Mouse (Mus musculus) embryo, embryonic 9.5 days (tissue): ENCODE measurements around the gene Dnah8.
"Not testable (repeated sequence)": the region's sequence is repeated elsewhere in the genome, so short reads cannot be mapped to it uniquely, and the experiment has no call there.

Experiments used
- DNase-seq: peaks from one replicate; pipeline ENCODE4 v3.0.0-alpha.2; 2017; ENCODE audit errors: extremely low spot score

The Dnah8 gene

GRCm38 (mm10) chr17:30624132-30624531, at the start of gene Dnah8:
Gene Dnah8, plus strand, starts transcription at chr17:30624354.
- not testable (repeated sequence) for DNase-seq

- DNase-seq = no peak
These were observed 49.4 kb upstream of the Dnah8 start for GRCm38 (mm10) chr17:30574783-30575075.

- no peak for DNase-seq
These were observed 48.8 kb upstream of the Dnah8 start for GRCm38 (mm10) chr17:30575121-30575904.

- DNase-seq = peak; percentile 91
These were observed 48.0 kb upstream of the Dnah8 start, which contains the start of gene Btbd9 for GRCm38 (mm10) chr17:30575941-30576773. Gene Btbd9, minus strand, starts transcription at chr17:30576488.

- no peak for DNase-seq
These were observed 47.2 kb upstream of the Dnah8 start for GRCm38 (mm10) chr17:30576946-30577345.

GRCm38 (mm10) chr17:30580781-30581180, 43.4 kb upstream of the Dnah8 start:
- DNase-seq = no peak

- DNase-seq = no peak
These were observed 43.0 kb upstream of the Dnah8 start for GRCm38 (mm10) chr17:30581201-30581600.

- no peak for DNase-seq
These were observed 41.8 kb upstream of the Dnah8 start for GRCm38 (mm10) chr17:30582313-30582712.

GRCm38 (mm10) chr17:30583258-30584001, 40.7 kb upstream of the Dnah8 start:
- DNase-seq = no peak

GRCm38 (mm10) chr17:30590417-30591198, 33.5 kb upstream of the Dnah8 start:
- DNase-seq = peak; percentile 50

- DNase-seq = peak; percentile 18
These were observed 29.7 kb upstream of the Dnah8 start for GRCm38 (mm10) chr17:30594407-30594806.

GRCm38 (mm10) chr17:30594846-30595245, 29.3 kb upstream of the Dnah8 start:
- no peak for DNase-seq

GRCm38 (mm10) chr17:30597786-30598185, 26.4 kb upstream of the Dnah8 start:
- no peak for DNase-seq

GRCm38 (mm10) chr17:30598300-30598699, 25.9 kb upstream of the Dnah8 start:
- no peak for DNase-seq

GRCm38 (mm10) chr17:30602175-30602574, 22.0 kb upstream of the Dnah8 start:
- DNase-seq = no peak

GRCm38 (mm10) chr17:30604296-30604695, 19.9 kb upstream of the Dnah8 start:
- no peak for DNase-seq

GRCm38 (mm10) chr17:30605001-30605400, 19.2 kb upstream of the Dnah8 start:
- no peak for DNase-seq

- DNase-seq = no peak
These were observed 17.9 kb upstream of the Dnah8 start for GRCm38 (mm10) chr17:30606206-30606605.

- DNase-seq = no peak
These were observed 17.5 kb upstream of the Dnah8 start for GRCm38 (mm10) chr17:30606634-30607081.

GRCm38 (mm10) chr17:30607330-30607729, 16.8 kb upstream of the Dnah8 start:
- DNase-seq = no peak

GRCm38 (mm10) chr17:30607909-30608495, 16.2 kb upstream of the Dnah8 start:
- DNase-seq = no peak
